Mouse (Mus musculus) megakaryocyte, adult 5-6 weeks (primary cell): Measurements from ENCODE around the gene 1700014D04Rik. TPM values are rescaled to one million over a fixed set of nuclear protein-coding genes. Genes with fewer than 3 reads are reported as not detected.
"Not testable (repeated sequence)": the region's sequence is repeated elsewhere in the genome, so short reads cannot be mapped to it uniquely, and the experiment has no call there.

ENCODE experiments used
- ATAC-seq: 2 replicates; pipeline ENCODE4 v1.8.0; 2016; ENCODE audit warnings: mild to moderate bottlenecking, inconsistent platforms; ENCODE audit not compliant: poor library complexity, severe bottlenecking
- total RNA-seq, 2 experiments: library from RNA; stranded (forward) in 1 of 2; stranded (reverse) in 1 of 2; fragments of 153-499, 151-499 nt in 1 of 2; fragments of 221-1000, 200-1000 nt in 1 of 2; gene quantifications; 2 replicates each; pipeline versions ENCODE4 v1.2.3 to v1.2.4; 2015 to 2017

Gene 1700014D04Rik
- total RNA-seq (2015) (not detected in 2 replicates), total RNA-seq (2017) (0.04 TPM in 1 of 2 replicates, not detected in the other)

DNA sequence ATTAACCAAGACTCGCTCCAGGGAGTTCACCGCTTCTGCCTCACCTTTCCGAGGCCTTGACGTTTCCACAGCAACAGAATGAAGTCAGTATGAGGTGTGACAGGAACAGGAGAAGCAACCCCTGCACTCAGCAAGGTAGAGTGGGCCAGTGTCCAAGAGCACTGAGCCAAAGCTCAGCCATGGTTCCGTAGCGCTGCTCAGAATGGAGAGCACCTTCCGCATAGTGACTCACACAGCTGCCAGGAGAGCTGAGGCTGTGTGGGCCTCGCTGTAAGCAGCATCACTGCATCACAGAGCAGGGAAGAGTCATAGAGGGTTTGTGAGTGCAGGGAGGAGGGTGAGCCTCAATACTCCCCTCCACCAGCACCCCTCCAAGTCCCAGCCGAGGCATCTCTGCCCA lies at the start of gene 1700014D04Rik:
Gene 1700014D04Rik, minus strand, starts transcription at position 42 of the 400 bp plus-strand sequence.
- ATAC-seq = no peak

DNA sequence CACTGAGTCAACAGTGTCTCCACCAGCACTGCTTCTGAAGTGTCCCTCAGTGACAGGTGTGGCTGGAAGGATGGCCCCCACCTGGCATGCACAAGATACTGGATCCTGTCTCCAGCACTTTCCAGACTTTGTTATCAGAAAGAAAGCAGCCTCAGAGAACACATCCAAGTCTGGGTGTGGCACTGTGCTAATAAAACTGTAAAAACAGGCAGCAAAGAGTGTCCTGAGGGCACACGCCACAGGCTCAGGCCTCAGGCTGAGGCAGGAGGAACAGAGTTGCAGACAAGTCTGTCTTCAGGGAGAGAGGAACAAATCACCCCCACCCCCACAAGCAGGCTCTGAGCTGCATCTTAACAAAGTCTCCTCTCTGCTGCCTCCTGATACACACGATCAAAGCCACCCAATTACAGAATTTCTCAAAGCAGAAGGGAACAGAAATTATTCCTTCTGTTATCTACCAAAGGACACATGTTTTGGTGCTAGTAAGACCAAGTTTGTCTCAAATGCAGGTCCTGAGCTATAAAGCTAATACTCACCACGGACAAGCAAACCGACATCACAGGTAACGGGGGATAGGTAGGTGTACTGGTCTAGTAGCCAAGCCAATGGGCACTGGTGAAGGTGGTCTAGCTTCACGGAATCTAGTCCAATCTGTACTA lies 49.4 kb upstream of the 1700014D04Rik start:
- ATAC-seq = peak; percentile 22; the same call in 1 of the 2 replicates

DNA sequence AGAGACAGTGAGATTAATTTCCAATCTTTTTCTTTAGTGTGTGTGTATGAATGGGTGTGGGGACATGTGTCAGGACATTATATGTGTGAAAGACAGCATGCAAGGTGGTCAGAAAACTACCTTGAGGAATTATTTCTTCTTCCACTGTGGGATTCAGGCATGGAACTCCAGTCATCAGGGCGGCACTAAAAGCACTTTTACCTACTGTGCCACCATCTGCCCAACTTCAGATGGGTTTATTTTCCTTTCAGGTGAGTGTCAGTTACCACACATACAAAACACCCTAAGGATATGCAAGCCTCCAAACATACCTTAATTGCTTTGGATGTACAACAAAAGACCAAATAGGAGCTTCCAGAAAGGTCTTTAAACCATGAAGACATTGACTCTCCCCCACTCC lies 48.2 kb upstream of the 1700014D04Rik start:
- ATAC-seq = no peak

DNA sequence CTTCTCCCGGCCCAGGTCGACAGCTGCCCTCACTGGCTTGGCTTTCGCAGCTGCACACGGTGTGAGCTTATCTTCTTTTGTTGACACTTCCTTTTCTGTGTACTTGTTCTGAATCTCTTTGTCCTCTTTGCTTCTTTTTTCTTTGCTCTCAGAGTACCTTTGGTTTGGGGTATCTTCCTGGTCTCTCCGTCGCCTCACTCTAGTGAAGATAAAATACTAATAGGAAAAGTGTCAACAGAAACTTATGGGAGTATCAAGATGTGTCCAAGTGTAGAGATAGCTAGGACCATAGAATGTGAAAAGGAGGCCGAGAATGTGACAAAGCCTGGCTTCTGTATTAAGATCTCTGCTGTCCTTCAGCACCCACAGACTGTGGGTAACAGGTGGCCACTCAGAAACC lies 35.6 kb upstream of the 1700014D04Rik start, which contains the start of gene Gm49354:
Gene Gm49354, minus strand, starts transcription at position 101 of the 400 bp plus-strand sequence.
- no peak for ATAC-seq

DNA sequence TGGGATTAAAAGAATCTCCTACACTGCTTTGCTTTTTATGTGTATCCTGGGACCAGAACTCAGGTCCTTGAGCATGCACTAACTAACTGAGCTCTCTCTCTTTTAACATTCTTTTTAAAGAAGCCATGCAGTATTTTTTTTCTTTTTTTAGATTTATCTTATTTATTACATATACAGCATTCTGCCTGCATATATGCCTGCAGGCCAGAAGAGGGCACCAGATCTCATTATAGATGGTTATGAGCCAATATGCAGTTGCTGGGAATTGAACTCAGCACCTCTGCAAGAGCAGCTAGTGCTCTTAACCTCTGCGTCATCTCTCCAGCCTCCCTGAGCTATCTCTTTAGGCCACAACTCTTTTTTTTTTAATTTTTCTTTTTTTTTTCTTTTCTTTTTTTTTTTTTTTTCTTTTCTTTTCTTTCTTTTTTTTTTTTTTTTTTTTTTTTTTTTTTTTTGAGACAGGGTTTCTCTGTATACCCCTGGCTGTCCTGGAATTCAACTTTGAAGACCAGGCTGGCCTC lies 33.3 kb upstream of the 1700014D04Rik start:
- ATAC-seq = not testable (repeated sequence)

DNA sequence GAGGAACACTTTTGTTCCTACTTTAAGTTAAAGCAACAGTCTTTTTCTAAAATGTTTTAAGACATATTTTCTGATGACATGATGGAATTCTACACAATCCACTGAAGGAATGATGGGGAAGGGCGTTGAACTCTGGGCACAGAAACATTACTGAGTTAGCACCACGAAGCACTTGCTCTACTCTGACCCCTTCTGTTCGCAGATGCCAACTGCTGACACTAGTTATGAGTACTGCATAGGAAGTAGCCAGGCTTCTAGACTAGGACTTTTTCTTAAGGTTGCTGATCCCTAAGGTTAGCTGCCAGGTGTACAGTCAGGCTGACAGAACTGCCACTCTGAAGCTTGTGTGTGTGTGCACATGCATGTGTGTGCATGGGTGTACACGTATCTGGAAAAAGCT lies 32.7 kb upstream of the 1700014D04Rik start:
- ATAC-seq = no peak

DNA sequence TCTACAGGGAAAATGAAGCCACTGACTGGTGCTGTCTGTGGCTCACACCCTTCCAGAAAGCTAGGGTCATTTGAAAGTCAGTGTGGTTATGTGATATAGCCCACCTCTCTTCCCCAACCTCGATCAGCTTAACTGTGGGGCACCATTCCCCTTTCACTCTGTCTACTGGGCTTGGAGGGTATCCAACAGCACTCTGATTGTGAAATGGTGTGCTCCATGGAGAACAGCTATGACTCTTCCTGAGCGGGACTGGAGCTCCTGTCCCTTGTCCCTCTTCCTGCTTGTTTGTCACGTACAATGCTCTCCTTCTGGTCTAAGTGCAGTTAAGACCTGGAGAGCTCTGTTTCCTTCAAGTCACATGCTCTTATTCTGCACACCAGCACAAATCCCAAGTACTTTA lies 28.6 kb upstream of the 1700014D04Rik start:
- ATAC-seq = no peak

DNA sequence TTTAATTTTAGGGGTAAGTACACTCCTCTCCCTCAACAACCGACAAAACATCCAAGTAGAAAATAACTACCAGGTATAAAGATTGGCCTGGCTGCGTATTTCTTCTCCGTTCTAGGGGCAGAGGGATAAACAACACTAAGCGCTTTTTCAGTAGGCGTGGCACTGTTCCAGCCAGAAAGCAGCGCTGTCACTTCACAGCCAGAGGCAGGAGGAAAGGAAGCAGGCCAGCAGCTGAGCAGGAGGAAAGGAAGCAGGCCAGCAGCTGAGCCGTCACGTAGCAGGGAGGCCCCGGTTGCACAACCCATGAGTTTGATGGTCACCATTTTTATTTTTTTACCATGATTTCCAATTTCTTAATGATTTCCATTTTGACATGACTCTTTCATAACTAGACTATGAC lies 24.7 kb upstream of the 1700014D04Rik start:
- ATAC-seq = peak; percentile 56

DNA sequence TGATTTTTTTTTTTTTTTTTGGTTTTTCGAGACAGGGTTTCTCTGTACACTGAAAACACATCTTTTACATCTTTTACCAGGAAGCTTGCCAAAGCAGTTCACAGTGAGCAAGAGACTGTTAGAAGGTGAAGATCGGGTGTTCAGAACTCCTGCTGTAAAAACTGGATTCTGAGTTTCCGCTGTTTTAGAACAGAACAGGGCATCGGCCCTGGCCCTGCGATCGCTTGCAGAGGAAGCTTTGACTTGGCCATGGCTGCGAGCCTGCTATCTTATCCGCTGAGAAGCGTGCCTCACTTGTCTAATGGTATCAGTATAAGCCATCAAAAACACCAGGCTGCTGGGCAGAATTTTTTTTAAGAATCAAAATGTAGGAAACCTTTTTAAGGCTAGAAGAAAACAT lies 24.3 kb upstream of the 1700014D04Rik start:
- ATAC-seq = no peak

DNA sequence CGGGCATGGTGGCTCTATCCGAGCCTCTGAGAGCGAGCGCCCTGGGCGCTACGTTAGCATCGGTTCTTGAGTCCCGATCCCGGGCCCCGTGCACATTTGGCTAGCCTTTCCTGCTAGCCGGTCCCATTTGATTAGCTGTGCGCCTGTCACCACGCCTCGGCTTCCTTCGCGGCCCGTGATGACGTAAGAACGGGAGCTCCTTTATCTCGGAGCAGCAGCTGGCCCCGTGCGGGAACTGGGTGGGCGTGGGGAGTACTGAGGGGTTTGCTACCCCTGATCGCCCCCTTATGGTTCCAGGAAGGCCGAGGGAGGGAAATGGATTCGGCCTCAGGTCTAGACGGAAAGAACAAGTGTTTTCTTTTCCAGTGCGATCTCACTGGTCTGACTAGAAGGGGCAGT lies 23.6 kb upstream of the 1700014D04Rik start:
- ATAC-seq = peak; percentile 56

DNA sequence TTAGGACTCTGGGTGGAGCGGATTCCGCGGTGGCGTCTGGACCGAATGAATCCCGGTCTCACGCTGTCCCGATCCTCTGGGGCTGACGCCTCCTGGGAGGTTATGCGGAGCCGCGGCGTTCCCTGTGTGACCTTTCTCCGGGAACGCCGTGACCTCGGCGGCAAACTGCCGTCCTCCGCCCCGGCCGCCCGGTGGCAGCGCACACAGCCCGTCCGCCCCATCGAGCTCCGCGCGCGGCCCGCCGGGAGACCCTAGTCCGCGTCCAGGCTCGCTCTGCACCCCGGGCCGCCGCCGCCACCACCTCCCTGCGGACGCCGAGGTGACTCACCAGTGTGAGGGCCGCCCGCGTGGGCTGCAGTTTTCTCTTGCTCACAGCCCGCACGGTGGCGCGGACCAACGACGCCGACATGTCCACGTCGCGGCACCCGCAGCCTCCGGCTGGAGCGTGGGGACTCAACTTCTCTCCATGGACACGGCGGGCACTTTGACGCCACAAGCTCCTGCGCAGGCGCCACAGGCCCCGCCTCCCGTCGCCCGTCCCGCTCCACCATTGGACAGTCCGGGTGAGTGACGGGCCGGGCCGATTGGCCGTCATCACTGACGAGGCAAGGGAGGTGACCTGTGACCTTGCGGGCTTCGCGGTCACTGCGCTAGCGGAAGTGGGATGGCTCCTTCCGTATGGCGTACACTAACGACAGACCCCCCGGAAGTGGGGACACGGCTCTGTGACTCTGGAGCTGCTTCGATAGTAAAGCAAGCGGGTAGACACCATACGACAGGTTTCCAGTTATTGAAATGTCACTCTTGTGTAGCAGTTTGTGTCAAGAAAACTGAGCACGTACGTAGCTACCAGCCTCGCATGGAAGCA lies 23.0 kb upstream of the 1700014D04Rik start, which contains the start of gene Isca1:
Gene Isca1, minus strand, starts transcription at position 515 of the 868 bp plus-strand sequence.
- ATAC-seq = peak; percentile 87

DNA sequence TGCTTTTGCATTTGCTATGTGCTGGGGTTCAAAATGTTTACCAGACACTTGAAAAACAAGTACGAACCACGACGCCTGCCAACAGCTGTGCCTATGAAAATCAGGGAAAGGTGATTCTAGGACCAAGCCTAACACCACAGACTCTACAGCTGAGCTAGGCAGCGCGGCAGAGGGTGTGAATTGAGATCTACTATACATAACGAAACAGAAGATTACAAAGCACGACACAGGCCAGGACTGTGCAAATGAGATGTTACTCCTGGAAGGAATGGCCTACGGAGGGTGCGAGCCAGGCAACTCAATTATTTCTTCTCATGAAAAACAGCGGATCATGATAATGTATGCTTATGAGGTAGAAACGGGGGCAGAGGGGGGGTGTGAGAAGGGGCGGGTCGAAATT lies 22.0 kb upstream of the 1700014D04Rik start:
- no peak for ATAC-seq

DNA sequence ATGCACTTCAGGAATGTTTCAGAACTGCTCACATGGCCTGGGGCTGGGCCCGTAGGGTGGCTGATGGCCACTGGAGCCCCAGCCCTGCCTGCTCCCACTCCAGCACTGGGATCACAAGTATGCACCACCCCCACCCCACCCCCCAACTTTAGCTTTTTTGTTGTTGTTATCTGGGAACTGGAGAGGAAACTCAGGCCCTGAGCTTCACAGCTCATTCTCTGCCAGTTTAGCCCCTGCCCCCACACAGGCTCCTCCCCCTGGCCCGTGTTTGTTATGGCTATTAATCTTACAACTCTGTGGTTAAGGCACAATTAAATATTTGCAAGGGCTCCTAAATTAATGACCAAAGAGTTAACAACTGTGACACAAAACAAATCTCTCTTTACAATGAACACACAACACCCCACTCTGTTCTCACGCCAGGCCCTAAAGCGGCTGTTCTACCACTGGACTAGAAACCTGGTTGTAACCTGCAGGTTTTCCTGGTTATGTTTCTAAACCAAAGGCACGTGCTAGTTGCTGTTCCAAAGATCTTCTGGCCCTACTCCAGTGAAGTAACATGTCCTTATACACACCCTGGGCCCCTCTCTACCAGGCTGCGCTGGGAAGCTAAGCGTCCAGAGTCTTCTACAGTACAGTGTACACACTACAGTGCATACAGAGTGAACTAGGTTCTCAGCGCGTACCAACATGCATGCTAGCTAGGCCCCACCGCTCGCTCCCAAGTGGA lies 20.4 kb upstream of the 1700014D04Rik start:
- no peak for ATAC-seq

DNA sequence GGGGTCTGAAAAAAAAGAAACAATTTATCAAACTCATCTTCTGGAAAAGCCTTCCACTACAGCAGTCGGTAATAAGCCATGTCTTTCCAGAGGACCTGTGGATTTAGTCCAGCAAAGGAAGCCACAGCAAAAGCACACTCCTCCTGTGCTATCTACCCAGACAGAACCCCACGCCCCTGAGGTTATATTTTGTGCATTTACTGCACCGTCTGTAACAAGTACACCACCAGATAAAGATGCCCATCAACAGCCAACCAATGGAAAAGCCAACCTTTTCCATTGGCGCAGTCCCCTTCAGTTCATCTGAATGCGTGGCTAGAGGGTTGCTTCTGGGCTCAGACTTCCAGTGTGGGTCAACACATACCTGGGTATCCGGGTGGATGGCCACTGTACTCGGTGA lies 16.2 kb upstream of the 1700014D04Rik start:
- no peak; the same call in 1 of the 2 replicates for ATAC-seq

DNA sequence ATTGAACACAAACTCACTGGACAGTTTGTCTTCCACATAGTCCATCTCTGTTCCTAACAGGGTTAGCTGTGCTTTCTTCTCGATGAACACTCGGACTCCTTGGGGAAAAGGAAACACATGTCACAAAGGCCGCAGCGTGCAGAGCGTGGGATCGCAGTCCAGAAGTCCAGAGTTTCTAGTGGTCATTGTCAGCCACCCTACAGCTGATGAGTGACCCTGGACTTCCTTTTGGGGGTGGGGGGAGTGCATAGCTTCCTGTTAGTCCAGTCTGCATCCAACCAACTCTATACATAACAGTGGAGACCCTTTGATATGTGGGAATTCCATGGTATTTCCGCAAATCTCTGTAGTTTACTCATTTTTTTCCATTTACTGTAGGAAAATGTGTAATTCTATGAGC lies 10.4 kb upstream of the 1700014D04Rik start:
- no peak for ATAC-seq

DNA sequence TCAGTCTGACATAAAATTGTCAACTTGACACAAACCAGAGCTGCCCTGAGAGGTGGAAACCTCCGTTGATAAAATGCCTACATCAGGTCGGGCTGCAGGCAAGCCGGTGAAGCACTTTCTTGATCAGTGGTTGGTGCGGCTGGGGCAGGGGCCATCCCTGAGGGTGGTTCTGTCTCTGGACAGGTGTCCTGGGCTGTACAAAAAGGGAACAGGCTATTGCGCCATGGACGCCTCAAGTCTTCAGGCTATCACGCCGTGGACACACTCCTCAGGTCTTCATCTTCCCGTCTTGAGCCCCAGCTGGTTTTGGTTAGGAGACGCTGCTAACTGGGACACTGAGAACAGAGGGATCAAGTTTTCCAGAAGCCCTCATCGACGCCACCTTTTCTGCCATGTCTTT lies 3.8 kb upstream of the 1700014D04Rik start:
- ATAC-seq = peak; percentile 75

DNA sequence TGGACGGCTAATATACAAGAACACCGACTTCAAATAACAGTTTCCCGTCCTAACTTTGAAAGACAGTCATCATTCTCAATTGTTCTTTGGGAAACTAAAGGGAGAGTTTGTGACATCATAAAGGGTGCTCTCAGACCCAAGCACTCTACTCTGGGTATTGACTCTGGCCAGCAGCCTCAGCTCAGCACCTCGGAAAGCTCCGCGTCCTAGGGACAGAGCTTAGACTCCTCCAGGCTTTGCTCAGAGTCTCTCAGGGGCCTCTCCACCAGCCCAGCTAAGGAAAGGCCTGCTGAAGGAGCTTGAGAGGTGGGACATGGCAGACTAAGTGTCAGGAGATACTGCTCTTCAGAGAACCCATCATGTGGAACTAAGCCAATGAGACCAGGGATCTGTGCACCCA lies 388 bp downstream of the 1700014D04Rik start:
- ATAC-seq = no peak

DNA sequence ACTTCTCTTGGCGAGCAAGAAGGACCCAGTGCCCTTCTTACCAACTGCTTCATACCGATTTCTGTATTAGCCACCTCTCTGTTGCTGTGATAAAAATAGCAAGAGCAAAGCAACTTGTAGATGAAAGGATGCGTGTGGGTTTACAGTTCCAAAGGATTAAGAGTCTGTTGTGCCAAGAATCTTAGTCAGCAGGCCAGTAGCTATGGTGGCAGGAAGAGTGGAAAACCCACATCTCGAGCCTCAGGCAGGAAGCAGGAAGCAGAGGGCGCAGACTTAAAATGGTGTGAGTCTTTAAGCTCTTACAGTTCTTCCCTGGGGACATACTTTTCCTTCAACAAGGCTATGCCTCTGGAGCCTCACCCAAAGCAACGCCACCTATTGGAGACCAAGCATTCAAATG lies 1.1 kb downstream of the 1700014D04Rik start:
- ATAC-seq = no peak

DNA sequence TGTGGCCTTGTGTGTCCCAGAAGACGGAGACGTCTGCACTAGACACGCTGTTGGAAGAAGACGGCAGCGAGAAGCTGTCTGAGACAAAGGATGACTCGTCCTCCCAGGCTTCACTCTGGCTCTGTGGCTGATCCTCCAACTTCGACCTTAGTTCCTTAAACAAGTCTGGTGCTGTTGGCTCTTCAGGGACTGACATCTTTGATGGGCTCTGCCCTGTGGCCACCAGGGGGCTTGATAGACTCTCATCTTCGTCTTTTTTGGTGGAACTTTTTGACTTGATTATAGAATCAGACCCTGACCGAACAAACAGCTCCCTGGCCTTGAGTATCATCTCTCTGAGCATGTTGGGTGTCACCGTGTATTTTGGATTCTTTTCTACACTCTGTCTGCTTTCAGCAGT lies 4.9 kb downstream of the 1700014D04Rik start:
- ATAC-seq = peak; percentile 78

DNA sequence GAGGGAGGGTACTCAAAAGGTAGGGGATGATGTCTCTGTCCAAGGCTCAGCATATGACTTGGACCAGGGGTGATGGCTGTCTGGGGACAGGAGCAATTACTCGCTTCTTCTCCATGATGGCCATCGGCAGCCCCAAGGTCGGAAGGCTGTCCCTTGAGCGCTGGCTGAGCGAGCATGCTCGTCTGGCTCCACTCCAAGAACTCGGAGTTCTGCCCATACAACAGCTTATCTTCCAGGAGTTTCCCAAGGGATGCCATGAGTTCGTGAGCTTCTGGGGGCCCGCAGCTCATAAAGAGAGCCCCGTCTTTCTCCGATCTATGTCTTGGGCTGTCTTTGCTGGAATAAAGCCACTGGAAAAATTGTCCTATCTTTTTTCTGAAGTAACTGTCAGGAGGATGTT lies 5.5 kb downstream of the 1700014D04Rik start:
- ATAC-seq = no peak

DNA sequence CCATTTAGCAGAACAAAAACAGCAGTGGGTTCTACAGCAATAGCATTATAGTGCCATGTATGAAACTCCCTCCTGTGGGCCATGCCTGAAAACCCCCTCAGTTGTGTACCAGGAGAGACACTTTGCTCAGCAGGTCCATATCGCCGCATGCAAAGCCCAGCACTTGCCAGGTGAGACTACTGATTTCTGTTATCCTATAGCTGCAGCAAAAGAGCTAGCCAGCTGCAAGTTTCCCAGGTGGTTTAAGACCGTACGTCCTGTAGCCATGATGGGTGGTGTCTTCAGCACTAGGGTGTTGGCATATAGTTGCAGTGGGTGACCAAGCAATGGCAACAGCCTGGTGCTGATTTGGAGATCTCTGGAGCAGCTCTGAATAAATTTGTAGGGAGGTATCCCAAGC lies 7.2 kb downstream of the 1700014D04Rik start:
- ATAC-seq = no peak
